Mouse (Mus musculus) liver, embryonic 15.5 days (tissue): ENCODE measurements around the gene Asf1a. TPM values are rescaled to one million over a fixed set of nuclear protein-coding genes. Genes with fewer than 3 reads are reported as not detected.
A peak's percentile ranks its signal among the peaks of the same experiment; 100 is the strongest.

ENCODE experiments used
- ATAC-seq: fragments of 200-750 bp; cut with Nextera tagmentation; 2 replicates; pipeline ENCODE4 v1.8.0; 2017; ENCODE audit warnings: moderate number of reproducible peaks, mild to moderate bottlenecking, moderate library complexity; ENCODE audit not compliant: insufficient read depth
- H3K27ac ChIP-seq: fragments of 300-500 bp; sonication (generic); replicated peaks from 2 replicates; pipeline ENCODE4 v1.5.1; 2015; ENCODE audit warnings: mild to moderate bottlenecking, inconsistent platforms
- H3K27me3 ChIP-seq: fragments of 300-500 bp; sonication (generic); 2 replicates; pipeline ENCODE4 v1.6.1; 2015; ENCODE audit warnings: mild to moderate bottlenecking, inconsistent platforms
- H3K36me3 ChIP-seq: fragments of 300-500 bp; sonication (generic); replicated peaks from 2 replicates; pipeline ENCODE4 v1.6.1; 2015; ENCODE audit warnings: moderate library complexity, mild to moderate bottlenecking, inconsistent platforms
- H3K4me1 ChIP-seq: fragments of 300-500 bp; sonication (generic); replicated peaks from 2 replicates; pipeline ENCODE4 v1.6.1; 2015; ENCODE audit warnings: inconsistent platforms
- H3K4me2 ChIP-seq: fragments of 300-500 bp; sonication (generic); 2 replicates; pipeline ENCODE4 v1.6.1; 2015; ENCODE audit warnings: moderate library complexity, mild to moderate bottlenecking, inconsistent platforms
- H3K4me3 ChIP-seq: fragments of 300-500 bp; sonication (generic); replicated peaks from 2 replicates; pipeline ENCODE4 v1.5.1; 2015; ENCODE audit warnings: mild to moderate bottlenecking, inconsistent platforms
- H3K9ac ChIP-seq: fragments of 300-500 bp; sonication (generic); 2 replicates; pipeline ENCODE4 v1.6.1; 2015; ENCODE audit warnings: moderate library complexity, mild to moderate bottlenecking, inconsistent platforms
- H3K9me3 ChIP-seq: fragments of 300-500 bp; sonication (generic); replicated peaks from 2 replicates; pipeline ENCODE4 v1.6.1; 2016; ENCODE audit warnings: inconsistent platforms
- WGBS: fragments of 180-500 bp; shearing (Covaris S2); methylation state at CpG from one replicate; pipeline ENCODE4 v1.1.7; 2015; ENCODE audit warnings: mixed read lengths; ENCODE audit not compliant: insufficient replicate concordance; 5-methylcytosine and 5-hydroxymethylcytosine counted together
- polyA plus RNA-seq: library from polyadenylated mRNA; unstranded; fragments of >200 nt; fragmentation: Nextera tagmentation; extraction: Ambion mirVana; gene quantifications from 2 replicates; pipeline ENCODE4 v1.2.1, GENCODE M21; 2015

Asf1a gene
- 63.2 and 74.6 TPM in 2 replicates for polyA plus RNA-seq

DNA sequence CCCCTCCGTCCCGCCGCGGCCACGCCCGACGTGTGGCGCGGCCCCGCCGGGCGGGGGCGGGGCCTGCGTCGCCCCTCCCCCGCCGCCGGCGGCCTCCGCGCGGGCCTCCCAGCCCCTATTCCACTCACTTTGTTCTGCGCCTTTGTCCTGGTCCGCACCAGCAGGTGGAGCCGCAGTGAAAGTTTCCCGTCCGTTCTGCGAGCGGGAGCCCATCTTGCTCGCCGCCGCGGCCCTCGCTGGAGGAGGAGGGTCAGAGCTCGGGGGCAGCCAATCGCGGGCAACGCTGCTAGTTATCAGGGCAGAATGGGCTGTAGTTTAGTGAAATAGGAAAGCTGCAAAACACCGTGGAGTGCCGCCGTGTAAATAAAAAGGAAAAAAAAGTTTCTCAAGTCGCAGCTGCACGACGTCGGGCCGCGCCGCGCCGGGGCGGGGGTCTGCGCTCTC is at the start of gene Asf1a:
TSS of gene Asf1a (plus strand) at position 81 of the 444 bp plus-strand sequence.
- peak; percentile 96 for ATAC-seq
- Histone ChIP-seq H3K9ac (peak within 1 kb of the TSS; percentile 93), H3K4me1 (peaks cover 32% of the 10 kb centered on the region), H3K9me3 (no peaks in the 10 kb centered on the region), H3K36me3 (peaks cover 17% of the 10 kb centered on the region), H3K4me2 (peak within 1 kb of the TSS; percentile 96), H3K27ac (peak within 1 kb of the TSS; percentile 98), H3K27me3 (no peaks in the 10 kb centered on the region), H3K4me3 (peak within 1 kb of the TSS; percentile 93)
- WGBS = under 1% methylated on average over 52 of the region's 52 CpGs

DNA sequence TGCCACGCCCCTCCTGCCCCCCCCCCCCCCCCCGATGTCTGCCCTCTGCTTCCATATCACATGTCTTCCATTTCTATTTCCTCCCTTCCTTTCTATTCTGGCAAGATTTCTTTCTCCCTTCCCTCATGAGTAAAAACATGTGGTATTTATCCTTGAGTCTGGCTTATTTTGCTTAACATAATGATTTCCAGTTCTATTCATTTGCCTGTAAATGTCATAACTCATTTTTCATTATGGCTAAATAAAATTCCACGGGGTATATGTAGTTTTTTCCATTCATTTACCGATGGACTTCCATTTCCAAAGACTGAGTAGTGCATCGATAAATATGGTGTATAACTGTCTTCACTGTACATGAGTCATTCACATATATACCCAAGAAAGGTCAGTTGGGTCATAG is 34.6 kb upstream of the Asf1a start:
- Histone ChIP-seq H3K36me3 (no peaks in the 10 kb centered on the region), H3K9me3 (no peaks in the 10 kb centered on the region), H3K9ac (no peak overlapping the region), H3K27me3 (no peaks in the 10 kb centered on the region), H3K4me1 (no peaks in the 10 kb centered on the region), H3K4me2 (no peak overlapping the region), H3K4me3 (no peak overlapping the region), H3K27ac (no peak overlapping the region)
- no peak for ATAC-seq
- WGBS = 63% methylated on average over 5 of the region's 5 CpGs

DNA sequence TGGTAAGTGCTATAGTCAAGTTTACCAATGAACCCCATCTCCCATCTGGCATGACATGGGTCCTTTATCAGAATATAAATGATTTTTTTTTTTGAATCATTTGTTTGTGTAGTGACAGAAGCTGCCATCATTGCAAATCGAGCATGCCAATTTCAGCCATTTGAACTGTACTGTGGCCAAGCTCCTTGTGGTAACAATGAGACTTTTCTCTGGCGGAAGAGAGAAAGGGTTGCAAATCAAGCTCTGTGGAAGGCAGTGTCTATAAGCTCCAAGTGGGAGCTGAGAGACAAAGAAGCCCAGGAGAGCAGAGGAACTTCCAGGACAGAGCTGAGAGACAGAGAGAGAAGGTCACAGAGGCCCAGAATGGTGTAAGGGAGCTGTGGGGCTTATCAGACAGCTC is 31.0 kb upstream of the Asf1a start:
- no peak for ATAC-seq
- WGBS = 74% methylated on average over 2 of the region's 2 CpGs
- H3K9ac ChIP-seq = no peak overlapping the region
- H3K4me1 ChIP-seq = no peaks in the 10 kb centered on the region
- H3K4me2 ChIP-seq = no peak overlapping the region
- H3K27me3 ChIP-seq = no peaks in the 10 kb centered on the region
- H3K36me3 ChIP-seq = no peaks in the 10 kb centered on the region
- no peak overlapping the region for H3K4me3 ChIP-seq
- H3K9me3 ChIP-seq = no peaks in the 10 kb centered on the region
- H3K27ac ChIP-seq = no peak overlapping the region

DNA sequence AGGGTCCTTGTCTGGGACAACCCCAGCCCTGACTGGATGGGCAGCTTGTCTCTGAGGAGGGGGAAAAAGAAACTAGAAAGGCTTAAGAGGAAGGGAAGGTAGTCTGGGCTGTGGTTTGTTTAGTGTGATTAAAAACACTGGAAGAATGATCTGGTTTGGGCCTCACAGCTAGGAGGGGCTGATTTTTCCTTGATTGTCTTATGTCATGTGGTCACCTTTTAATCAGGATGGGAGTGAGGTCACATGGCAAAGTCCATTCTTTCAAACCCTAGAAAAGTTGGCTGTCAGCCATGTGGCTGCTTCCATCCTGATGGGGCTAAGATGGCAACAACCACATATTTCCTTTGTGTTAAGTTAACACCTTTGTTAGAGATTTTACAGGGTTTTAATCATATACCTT is 28.0 kb upstream of the Asf1a start:
- H3K36me3 ChIP-seq = no peaks in the 10 kb centered on the region
- ATAC-seq = no peak
- no peak overlapping the region for H3K27ac ChIP-seq
- no peaks in the 10 kb centered on the region for H3K27me3 ChIP-seq
- H3K4me3 ChIP-seq = no peak overlapping the region
- no peaks in the 10 kb centered on the region for H3K9me3 ChIP-seq
- no peaks in the 10 kb centered on the region for H3K4me1 ChIP-seq
- no peak overlapping the region for H3K4me2 ChIP-seq
- no peak overlapping the region for H3K9ac ChIP-seq

DNA sequence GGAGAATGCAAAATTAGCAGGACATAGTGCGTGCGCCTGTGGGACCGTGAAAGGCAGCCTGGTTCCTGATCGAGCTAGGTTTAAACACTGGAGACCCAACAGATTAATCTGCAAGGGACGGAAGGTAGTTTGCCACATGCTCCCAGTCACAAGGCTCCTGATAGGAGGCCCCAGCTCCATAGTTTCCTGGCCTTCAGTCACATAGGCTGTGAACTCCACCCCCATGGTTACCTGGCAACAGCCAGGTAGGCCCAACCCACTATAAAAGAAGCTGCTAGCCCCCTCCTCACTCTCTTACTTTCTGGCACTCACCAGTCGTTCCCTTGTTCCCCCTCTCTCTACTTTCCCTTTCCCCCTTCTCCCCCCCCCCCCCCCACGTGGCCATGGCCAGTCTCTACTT is 16.4 kb upstream of the Asf1a start:
- Histone ChIP-seq H3K9me3 (no peaks in the 10 kb centered on the region), H3K4me3 (peak overlapping the region; percentile 31; the same call in 1 of the 2 replicates), H3K9ac (no peak overlapping the region), H3K4me1 (0 out of 2 replicates have a peak, but pooled peaks cover 2% of the 10 kb centered on the region), H3K36me3 (no peaks in the 10 kb centered on the region), H3K27me3 (no peaks in the 10 kb centered on the region), H3K4me2 (peak overlapping the region; percentile 56), H3K27ac (no peak overlapping the region)
- 40% methylated on average over 6 of the region's 7 CpGs for WGBS
- ATAC-seq = no peak

DNA sequence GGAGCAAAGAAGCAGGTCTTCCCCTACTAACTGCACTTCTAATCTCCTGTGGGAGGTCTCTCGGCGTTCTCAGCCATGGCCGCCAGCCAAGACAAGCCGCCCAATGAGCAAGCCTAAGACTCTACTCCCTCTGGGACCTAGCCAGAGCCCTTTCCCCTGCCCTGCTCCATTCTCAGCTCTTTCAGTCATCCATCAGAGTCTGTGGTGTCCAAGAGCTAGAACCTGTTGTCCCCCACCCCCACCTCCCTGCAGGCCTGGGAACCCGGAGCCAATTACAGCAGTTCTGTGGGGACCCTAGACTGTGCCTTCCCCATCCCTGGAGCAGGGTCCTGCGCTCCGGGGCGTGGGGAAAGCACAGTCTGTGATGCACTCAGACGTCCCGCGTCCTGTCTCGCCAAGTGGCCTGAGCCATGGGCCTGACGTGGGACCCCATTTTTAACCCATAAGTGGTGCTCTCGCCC is 15.9 kb upstream of the Asf1a start:
- Histone ChIP-seq H3K4me2 (peak overlapping the region; percentile 56), H3K27me3 (no peaks in the 10 kb centered on the region), H3K4me3 (peak overlapping the region; percentile 31), H3K36me3 (no peaks in the 10 kb centered on the region), H3K27ac (no peak overlapping the region), H3K9me3 (no peaks in the 10 kb centered on the region), H3K9ac (no peak overlapping the region), H3K4me1 (0 out of 2 replicates have a peak, but pooled peaks cover 2% of the 10 kb centered on the region)
- peak; percentile 34; the same call in 1 of the 2 replicates for ATAC-seq
- WGBS = 44% methylated on average over 14 of the region's 14 CpGs

DNA sequence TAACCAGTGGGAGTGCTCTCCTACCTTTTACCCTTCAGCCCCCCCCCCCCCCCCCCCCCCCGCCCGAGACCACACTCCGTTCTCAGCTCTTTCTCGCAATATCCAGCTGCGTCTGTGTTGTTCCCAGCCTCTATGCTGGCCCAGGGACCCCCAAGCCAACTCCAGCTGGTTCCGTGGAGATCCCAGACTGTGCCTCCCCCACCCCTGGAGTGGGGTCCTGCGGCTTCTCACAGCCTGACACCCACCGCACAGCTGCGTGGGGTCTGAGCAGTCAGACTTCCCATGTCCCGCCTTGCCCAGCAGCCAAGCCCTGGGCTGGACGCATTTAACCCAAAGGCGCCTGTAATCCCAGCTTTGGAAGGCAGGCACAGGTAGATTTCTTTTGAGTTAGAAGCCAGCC is 15.5 kb upstream of the Asf1a start:
- H3K9ac ChIP-seq = no peak overlapping the region
- 62% methylated on average over 9 of the region's 12 CpGs for WGBS
- ATAC-seq = no peak
- H3K4me2 ChIP-seq = peak overlapping the region; percentile 56
- no peaks in the 10 kb centered on the region for H3K9me3 ChIP-seq
- no peak overlapping the region for H3K27ac ChIP-seq
- H3K36me3 ChIP-seq = no peaks in the 10 kb centered on the region
- H3K27me3 ChIP-seq = no peaks in the 10 kb centered on the region
- 0 out of 2 replicates have a peak, but pooled peaks cover 2% of the 10 kb centered on the region for H3K4me1 ChIP-seq
- peak overlapping the region; percentile 31; the same call in 1 of the 2 replicates for H3K4me3 ChIP-seq

DNA sequence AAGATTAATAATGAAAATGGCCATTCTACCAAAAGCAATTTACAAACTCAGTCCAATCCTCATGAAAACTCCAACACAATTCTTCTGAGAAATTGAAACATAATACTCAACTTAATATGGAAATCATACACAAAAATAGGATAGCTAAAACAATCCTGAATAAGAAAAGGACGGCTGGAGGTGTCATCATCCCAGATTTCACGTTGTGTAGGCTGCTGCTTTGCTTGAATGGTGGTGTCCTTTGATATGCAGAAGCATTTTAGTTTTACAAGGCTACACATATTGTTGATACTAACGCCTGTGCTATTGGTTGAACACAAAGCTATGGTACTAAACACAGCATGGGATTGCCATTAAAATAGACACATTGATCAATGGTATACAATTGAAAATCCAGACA is 10.8 kb upstream of the Asf1a start:
- WGBS = 60% methylated on average over 3 of the region's 3 CpGs
- H3K4me1 ChIP-seq = peaks cover 7% of the 10 kb centered on the region
- H3K9ac ChIP-seq = no peak overlapping the region
- no peaks in the 10 kb centered on the region for H3K9me3 ChIP-seq
- no peaks in the 10 kb centered on the region for H3K36me3 ChIP-seq
- H3K4me3 ChIP-seq = no peak overlapping the region
- ATAC-seq = no peak
- H3K27ac ChIP-seq = no peak overlapping the region
- H3K27me3 ChIP-seq = no peaks in the 10 kb centered on the region
- H3K4me2 ChIP-seq = no peak overlapping the region

DNA sequence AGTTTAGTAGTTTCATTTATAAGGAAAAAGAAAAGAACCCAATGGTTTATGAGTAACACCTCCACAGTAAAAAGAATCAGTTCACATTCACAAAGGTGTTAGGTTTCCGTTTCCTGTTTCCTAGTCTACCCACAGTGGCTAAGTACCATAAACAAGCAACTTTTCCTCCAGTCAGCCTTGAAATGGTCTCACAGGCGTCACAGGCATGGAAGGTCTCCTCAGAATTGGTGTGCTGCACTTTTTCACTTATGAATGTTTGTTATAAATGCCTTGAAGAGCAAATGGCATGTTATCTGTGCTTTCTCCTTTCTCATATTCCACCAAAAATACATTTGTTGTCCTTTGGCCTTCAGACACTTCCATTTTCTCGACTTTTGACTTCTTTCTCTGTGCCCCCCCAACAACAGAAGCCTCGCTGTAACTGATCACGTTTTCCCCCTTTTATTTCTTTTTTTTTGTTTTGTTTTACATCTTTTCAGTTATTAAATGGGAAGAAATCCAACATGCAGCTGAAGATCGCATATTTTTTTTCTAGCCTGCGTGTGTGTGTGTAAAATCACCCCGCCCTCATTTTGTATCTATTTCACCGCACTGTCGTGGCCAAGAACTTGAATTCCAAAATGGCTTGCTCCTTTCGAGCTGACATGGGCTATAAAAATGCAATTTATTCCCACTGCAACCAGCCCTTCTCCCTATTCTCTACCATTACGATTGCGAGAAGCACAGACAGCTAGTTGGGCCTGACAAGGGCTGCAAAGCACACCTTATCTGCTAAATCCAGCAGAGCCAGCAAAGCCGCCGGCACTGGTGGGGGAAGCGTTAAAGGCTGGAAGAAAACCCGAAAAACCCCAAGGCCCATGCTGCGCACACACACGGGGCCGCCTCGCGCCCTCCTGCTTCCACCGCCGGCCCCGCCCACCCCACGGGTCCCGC is 547 bp upstream of the Asf1a start:
- WGBS = 5% methylated on average over 26 of the region's 27 CpGs
- peak overlapping the region; percentile 64 for H3K9ac ChIP-seq
- peak overlapping the region; percentile 98 for H3K27ac ChIP-seq
- H3K4me2 ChIP-seq = peak overlapping the region; percentile 96
- peak overlapping the region; percentile 93 for H3K4me3 ChIP-seq
- no peaks in the 10 kb centered on the region for H3K9me3 ChIP-seq
- peaks cover 32% of the 10 kb centered on the region for H3K4me1 ChIP-seq
- peaks cover 11% of the 10 kb centered on the region for H3K36me3 ChIP-seq
- no peak; the same call in 1 of the 2 replicates for ATAC-seq
- H3K27me3 ChIP-seq = no peaks in the 10 kb centered on the region

DNA sequence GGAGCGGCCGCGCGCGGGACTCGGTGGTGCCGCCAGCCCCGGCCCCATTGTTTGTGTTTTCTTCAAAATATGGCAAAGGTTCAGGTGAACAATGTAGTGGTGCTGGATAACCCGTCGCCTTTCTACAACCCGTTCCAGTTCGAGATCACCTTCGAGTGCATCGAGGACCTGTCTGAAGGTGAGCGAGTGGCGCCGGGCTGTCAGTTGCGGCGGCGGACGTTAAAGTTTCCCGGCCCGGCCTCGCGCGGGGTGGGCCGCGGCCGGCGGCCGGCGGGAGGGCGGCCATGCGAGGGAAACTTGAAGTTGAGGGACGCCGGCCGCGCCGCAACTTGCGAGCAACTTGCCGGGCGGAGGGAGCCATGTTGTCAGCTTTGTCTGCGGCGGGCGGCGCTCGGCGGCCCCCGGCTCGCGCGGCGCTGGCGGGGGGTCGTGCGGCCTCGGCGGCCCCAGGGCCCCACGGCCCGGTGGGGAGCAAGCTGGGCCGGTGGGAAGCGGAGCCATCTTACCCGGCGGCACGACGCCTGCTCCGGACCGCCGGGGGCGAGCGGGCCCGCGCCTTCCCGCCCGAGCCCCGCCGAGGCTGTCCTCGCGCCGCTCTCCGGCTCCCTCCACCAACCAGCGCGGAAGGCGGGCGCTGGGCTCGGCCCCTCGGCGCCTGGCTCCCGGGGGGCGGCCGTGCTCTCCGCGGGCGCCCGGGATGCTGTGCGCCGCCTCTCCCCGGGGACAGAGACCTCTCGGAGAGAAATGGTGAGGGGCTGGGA is 744 bp downstream of the Asf1a start:
- Histone ChIP-seq H3K36me3 (peaks cover 22% of the 10 kb centered on the region), H3K27ac (peak overlapping the region; percentile 98), H3K4me3 (peak overlapping the region; percentile 93), H3K9me3 (no peaks in the 10 kb centered on the region), H3K4me2 (peak overlapping the region; percentile 96), H3K27me3 (no peaks in the 10 kb centered on the region), H3K9ac (peak overlapping the region; percentile 93), H3K4me1 (peaks cover 32% of the 10 kb centered on the region)
- ATAC-seq = peak; percentile 38
- under 1% methylated on average over 99 of the region's 99 CpGs for WGBS

DNA sequence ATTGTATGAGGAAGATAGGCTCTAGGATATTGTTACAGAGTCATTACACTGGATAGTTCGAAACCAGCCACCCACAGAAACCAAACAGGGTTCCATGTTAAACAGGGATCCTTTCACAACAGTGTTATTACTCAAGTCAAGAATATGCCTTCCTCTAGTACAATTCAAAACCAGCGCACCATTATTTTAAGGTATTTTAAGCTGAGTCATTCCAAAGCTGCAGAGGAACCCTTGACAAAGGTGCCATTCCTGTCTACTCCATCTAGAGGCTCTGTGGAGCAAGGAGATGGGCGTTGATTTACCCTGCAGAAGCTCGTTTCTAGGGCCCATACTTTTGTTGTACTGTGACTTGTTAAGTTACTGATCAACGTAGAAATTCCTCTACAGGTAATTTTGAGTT is 2.3 kb downstream of the Asf1a start:
- WGBS = 25% methylated on average over 5 of the region's 5 CpGs
- Histone ChIP-seq H3K27me3 (no peaks in the 10 kb centered on the region), H3K27ac (peak overlapping the region; percentile 11), H3K36me3 (peaks cover 36% of the 10 kb centered on the region), H3K9me3 (no peaks in the 10 kb centered on the region), H3K4me1 (peaks cover 32% of the 10 kb centered on the region), H3K4me2 (peak overlapping the region; percentile 60), H3K4me3 (peak overlapping the region; percentile 47), H3K9ac (peak overlapping the region; percentile 24; the same call in 1 of the 2 replicates)
- ATAC-seq = no peak
